Mouse (Mus musculus) cerebellum, postnatal 10 days (tissue): ENCODE data around the gene Astl.

Experiments
- DNase-seq, 2 experiments: peaks; one replicate each; pipeline ENCODE4 v3.0.0; 2021; ENCODE audit warnings: mixed read lengths in 2 of 2

Gene Astl

DNA sequence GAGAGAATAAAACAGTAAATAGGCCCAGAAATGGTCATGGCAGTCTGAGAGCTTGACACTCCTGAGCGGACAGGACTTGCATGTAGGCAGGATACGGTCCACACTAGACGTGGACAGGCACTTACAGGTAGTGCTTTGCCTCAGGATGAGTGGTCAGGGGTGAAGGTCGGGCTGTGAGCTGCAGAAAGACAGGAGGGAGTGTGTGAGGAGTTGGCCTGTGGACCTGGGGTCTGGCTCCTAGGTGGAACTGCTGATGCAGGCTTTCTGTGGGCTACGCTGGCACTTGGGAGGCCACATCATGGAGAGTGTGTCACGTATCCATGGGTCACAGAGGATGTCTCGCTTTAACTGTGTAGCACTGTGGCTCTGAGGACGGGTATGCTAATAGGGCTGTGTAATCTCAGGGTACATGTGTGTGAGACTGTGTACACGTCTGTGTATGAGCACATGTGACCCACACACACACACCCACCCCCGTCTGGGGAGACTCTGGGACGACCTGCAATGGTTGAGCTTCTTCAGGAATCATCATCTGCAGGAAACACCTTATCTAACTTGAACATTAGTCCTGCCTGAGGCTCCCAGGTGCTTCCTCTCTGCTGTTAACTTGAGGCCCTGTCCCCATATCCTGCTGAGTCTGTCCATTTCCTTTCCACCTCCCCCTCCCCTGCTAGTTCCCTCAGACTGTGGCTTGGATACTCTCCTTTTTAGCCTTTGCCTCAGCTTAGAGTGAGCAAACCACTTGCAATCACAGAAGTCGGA, 10.2 kb upstream of the Astl start:
- DNase-seq, result no peak

- DNase-seq, result no peak
Measured at GRCm38 (mm10) chr2:127332807-127333570, 5.5 kb upstream of the Astl start.

DNA sequence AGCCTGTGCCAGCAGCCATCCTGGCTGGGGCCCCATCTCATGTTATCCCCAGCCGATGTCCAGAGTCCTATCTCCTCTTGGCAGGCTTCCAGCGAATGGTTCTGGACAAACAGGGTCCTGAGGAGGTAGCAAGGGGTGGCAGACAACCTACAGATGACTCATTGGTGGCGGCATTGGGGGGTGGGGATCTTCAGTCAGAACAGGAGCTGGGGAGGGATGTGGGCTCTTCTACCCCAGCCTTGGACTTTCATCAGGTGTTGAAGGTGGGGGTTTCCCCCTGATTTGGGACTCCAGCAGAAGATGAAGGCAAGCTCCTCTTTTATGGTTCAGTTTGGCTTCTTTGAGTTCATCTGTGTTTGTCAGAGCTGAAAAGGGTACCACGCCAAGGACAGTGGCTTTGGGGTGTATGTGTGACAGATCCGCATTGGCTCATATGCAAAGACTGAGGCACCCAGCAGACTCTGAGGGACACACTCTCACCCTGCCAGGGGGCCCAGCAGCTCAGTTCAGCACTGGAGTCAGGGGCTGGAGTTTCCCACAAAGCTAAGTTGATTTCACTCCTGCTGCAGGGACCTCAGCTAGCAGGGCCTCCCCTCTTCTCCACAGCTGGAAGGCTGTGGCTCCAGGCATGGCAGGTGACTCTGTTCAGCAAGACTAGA, 4.4 kb upstream of the Astl start:
- peak; percentile 25 to 34 for DNase-seq

GRCm38 (mm10) chr2:127335078-127335541, 3.3 kb upstream of the Astl start:
- DNase-seq, result no peak

- DNase-seq, result peak; percentile 74
Measured at GRCm38 (mm10) chr2:127335767-127336496, 2.5 kb upstream of the Astl start, which contains the start of gene Dusp2. Gene Dusp2, plus strand, starts transcription at chr2:127336159.

DNA sequence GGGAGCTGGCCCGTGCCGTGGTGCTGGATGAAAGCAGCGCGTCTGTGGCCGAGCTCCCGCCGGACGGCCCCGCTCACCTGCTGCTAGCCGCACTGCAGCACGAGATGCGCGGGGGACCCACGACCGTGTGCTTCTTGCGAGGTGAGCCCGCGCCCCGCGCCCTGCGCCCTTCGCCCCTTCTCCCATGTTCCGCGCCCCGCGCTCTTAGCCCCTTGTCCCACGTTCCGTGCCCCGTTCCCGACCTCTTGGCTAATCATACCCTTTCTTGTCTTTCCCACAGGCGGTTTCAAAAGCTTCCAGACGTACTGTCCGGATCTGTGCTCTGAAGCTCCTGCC, 2.0 kb upstream of the Astl start:
- peak in 1 of 2 experiments; percentile 36 for DNase-seq

DNA sequence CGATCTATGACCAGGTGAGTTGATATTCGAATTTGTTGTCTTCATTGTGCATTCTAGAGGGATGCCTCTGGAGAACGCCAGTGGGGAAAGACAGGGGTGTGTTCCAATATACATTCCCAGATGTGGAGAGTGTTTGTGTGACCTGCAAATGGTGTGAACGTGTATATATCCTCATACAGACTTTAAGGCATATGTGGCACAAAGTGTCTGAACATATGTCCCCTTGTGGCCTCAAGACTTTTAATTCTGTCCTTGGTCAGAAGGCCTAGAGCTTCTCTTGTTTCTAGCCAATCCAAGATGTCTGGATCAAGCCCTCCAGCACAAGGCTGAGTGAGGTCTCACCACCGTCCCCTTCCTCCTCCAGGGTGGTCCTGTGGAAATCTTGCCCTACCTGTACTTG, 1.6 kb upstream of the Astl start:
- DNase-seq, result no peak

DNA sequence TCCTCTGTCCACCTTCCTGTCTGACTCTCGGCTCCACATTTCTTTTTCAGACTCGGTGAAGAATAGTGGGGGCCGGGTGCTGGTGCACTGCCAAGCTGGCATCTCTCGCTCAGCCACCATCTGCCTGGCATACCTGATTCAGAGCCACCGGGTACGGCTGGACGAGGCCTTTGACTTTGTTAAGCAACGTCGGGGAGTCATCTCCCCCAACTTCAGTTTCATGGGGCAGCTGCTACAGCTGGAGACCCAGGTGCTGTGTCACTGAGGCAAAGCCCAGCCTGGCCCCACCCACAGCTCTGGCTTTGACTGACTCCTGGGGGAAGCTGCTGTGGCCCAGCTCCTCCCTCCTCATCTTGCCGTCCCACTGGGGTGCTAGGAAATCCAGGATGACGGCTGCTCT, 908 bp upstream of the Astl start:
- peak; percentile 83 for DNase-seq

- no peak for DNase-seq
Measured at GRCm38 (mm10) chr2:127338012-127338411, 427 bp upstream of the Astl start.

DNA sequence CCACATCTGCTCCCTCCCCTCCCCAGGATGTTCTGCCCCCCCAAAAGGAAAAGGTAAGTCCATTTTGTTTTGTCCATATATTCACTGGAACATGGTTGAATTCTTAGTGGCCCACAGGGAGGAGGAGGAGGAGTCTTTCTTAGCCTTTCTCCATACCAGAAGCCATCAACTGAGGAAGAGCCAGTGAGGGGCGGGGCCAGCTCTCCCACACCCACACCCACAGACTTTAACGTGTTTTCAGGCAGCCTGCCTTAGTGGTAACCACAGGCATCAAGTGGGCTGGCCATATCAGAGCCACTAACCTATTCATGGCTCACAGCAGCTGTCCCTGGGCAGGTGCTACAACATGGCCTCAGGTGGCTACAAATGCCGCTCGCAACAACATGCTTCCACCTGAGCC, 394 bp downstream of the Astl start:
- no peak for DNase-seq

DNA sequence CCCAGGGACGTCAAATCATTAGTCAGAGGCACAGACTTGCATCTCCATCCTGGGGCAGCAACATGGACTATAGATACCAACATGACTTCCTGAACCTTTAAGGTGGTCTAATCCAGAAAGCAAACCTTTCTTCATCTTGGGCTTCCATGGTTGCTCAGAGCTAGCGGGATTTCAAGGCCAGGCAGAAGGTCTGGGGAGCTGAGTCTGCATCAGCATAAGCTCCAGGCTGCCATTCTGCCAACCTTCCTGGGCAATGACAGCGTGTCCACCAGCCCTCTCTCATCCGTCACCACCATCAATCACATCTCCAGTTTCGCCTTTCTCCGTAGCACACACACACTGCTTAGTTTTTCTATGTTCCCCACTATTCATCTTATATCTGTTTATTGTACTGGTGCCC, 823 bp downstream of the Astl start:
- DNase-seq, result no peak

DNA sequence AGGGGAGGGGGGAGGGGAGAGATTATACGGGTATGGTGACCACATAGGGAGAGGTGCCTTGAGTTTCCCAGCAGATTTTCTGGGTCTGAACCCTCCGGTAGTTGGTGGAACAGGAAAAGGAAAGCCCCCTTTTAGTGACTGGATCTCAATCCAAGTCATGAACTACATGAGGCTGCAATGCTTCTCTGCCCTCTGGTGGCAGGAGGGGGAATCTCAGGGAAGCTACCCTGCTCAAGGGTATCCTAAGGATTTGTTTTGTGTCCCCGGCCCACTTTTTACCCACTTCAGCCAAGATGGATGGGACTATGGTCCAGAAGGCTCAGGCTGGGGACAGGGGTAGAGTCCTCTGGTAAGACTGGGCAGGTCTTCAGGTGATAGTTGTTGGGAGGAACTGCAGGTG, 2.7 kb downstream of the Astl start:
- DNase-seq, result peak; percentile 84 to 88

- DNase-seq, result peak in 1 of 2 experiments; percentile 43
Measured at GRCm38 (mm10) chr2:127346334-127346733, 7.9 kb downstream of the Astl start.

DNA sequence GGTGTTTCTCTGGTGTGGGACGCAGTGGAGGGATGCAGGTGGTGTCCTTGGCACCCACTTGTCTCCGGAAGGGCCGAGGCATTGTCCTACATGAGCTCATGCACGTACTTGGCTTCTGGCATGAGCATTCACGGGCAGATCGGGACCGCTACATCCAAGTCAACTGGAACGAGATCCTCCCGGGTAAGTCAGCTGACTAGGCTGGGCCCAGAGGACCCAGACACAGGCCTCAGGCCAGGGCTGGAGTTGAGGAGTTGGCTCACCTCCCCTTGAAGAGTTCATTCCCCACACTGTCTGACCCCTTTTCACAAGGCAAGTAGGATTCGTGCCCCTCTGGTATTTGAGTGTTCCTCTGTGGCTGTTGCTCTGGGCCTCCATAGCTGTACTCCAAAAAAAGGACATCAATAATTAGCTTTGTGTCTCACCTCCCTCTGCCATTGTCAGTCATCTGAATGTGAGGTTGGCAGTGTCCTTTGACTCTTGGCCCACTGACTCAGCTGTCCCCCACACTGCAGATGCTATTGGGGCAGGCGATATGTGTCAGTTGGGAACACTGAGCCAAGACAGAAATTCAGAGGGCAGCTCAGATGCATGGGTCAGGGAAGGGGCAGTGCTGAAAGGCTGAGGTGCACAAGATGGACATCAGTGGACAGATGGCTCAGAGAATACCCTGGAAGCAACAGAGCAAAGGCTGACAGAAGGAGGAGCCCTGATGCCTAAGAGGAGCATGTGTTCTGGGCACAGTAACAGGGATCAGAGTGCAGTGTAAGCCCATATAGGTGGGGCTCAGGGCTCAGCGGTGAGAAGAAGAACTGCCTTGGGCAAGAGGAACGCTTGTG, 8.9 kb downstream of the Astl start:
- peak; percentile 57 to 68 for DNase-seq

DNA sequence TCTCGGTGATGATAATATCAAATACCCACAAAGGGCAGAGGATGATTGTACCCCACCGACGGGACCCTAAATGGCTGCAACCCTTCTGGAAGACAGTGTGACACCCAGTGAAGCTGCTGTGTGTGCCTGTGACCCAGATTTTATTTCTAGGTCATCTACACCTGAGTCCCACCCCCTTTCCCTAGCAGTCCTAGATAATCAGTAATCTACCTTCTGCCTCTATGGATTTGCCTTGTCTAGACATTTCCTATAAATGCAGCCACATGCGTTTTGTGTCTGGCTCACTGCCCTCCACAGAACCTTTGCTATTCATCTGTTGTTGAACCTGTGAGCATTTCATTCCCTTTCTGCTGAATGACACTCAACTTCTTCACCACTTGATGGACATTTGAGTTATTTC, 15.4 kb downstream of the Astl start:
- DNase-seq, result no peak

- DNase-seq, result peak; percentile 94
Measured at GRCm38 (mm10) chr2:127362459-127363281, 24.2 kb downstream of the Astl start, which contains the start of gene Adra2b. Gene Adra2b, plus strand, starts transcription at chr2:127363208.

DNA sequence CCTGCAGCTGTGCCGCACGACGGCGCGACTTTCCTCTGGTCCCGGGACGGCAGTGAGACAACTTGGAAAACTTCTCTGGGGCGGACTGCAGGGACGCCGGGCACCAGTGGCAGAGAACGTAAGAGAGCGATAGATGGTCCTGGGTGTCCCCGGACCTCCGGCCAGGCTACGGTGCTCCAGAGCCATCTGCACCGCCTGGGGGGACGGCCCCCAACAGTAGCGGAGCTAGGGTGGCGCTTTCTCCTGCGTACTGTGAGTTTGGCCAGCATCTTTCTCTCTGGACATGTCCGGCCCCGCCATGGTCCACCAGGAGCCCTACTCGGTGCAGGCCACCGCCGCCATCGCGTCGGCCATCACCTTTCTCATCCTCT, 24.8 kb downstream of the Astl start:
- peak; percentile 13 to 19 for DNase-seq

- DNase-seq, result peak; percentile 59 to 64
Measured at GRCm38 (mm10) chr2:127363696-127364095, 25.3 kb downstream of the Astl start.

GRCm38 (mm10) chr2:127364452-127364851, 26.0 kb downstream of the Astl start:
- no peak for DNase-seq

DNA sequence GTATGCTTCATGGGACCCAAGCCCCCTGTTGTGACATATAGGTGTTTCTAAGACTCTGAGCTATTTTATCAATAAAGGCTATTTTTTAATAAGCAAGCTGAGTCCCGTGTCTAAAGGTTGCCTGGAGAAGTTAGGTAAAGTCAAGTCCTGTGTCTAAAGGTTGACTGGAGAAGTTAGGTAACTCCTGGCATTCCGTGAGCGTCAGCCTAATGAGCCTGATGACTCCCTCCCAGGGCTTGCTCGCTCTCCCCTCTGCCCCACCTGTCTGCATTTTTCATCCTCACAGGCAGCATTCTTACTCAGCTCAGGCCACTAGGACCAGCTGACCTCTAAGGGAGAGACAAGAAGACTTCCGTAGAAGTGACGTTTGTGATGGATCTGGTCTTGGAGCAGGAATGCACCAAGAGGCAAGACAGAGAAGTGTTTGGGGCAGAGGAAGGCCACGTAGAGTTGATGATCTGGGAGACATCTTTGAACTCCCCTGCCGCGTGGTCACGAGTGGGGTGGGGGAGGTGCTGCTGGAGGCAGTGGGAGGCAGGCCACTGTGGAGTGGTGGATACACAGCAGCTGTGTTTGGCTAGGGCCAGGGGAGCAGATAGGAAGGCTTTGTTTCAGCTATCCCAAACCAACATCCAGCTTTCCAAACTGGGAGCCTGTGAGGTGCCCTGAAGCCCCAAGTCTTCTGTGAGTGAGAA, 28.8 kb downstream of the Astl start:
- DNase-seq, result no peak
